ENCODE assay signal across 7 mouse cellular contexts in genomic region chr16:4267857-4268666, GRCm38 (mm10). TPM values are rescaled to one million over a fixed set of nuclear protein-coding genes. Genes with fewer than 3 reads are reported as not detected.
DNase-seq lines count a peak whose midpoint lies in the region; ATAC-seq and TF ChIP-seq lines count a peak whose summit lies in the region.

No protein-coding gene starts in this region.

- peak; percentile 83 for ATAC-seq in embryonic facial prominence, embryonic 11.5 days (replicated peaks; ENCODE audit: insufficient number of reproducible peaks, low FRiP score, low TSS enrichment, low read depth)
- peak; percentile 56; the same call in 1 of the 2 replicates for ATAC-seq in limb, embryonic 15.5 days (ENCODE audit: insufficient number of reproducible peaks, low FRiP score, low TSS enrichment, low read depth)
- ATAC-seq in midbrain, postnatal 0 days (ENCODE audit: low FRiP score) = peak; percentile 49

- H3K4me1 ChIP-seq in embryonic facial prominence, embryonic 11.5 days (ENCODE audit: control insufficient read depth, insufficient read depth, low read length) = no peaks in the 10 kb centered on the region
- peaks cover 3% of the 10 kb centered on the region for H3K4me1 ChIP-seq in heart, adult 2 months (ENCODE audit: control insufficient read depth, insufficient read depth, low read length)
- no peaks in the 10 kb centered on the region for H3K4me1 ChIP-seq in kidney, adult 2 months (ENCODE audit: control insufficient read depth, insufficient read depth, low read length)
- peaks cover 32% of the 10 kb centered on the region for H3K4me1 ChIP-seq in limb, embryonic 15.5 days
- no peaks in the 10 kb centered on the region for H3K4me1 ChIP-seq in midbrain, postnatal 0 days (ENCODE audit: insufficient read depth, low read length)

- peak overlapping the region; percentile 64 for H3K4me2 ChIP-seq in embryonic facial prominence, embryonic 11.5 days (ENCODE audit: low read depth, low read length)
- H3K4me2 ChIP-seq in limb, embryonic 15.5 days = peak overlapping the region; percentile 72
- H3K4me2 ChIP-seq in midbrain, postnatal 0 days (ENCODE audit: low read depth, low read length, poor library complexity, severe bottlenecking) = peak overlapping the region; percentile 79

- peak; percentile 100 for TF ChIP-seq CTCF in heart, adult 2 months (IDR thresholded peaks at IDR 0.05)
- TF ChIP-seq CTCF in kidney, adult 2 months (conservative IDR thresholded peaks at IDR 0.05; ENCODE audit: insufficient read depth, insufficient read length, low read depth, low read length) = peak; percentile 79
- TF ChIP-seq CTCF in midbrain, postnatal 0 days (IDR thresholded peaks at IDR 0.05) = peak; percentile 86

- DNase-seq in adrenal gland, postnatal 36 days = peak; percentile 94 to 96
- DNase-seq in embryonic facial prominence, embryonic 11.5 days (ENCODE audit: low spot score) = peak; percentile 88
- peak; percentile 88 to 91 for DNase-seq in heart, adult 2 months
- peak; percentile 87 for DNase-seq in kidney, adult 2 months
- peak; percentile 69 for DNase-seq in midbrain, postnatal 0 days (ENCODE audit: low spot score)
- peak; percentile 30 to 59 for DNase-seq in spleen, postnatal 14 days (ENCODE audit: low spot score in 2 of 2)

- TF ChIP-seq EP300 in heart, adult 2 months (IDR thresholded peaks at IDR 0.05; ENCODE audit: insufficient read depth, low read depth, low read length) = no peak

- H3K4me3 ChIP-seq in embryonic facial prominence, embryonic 11.5 days (ENCODE audit: low read depth, low read length) = peak overlapping the region; percentile 34
- H3K4me3 ChIP-seq in heart, adult 2 months = peak overlapping the region; percentile 53
- H3K4me3 ChIP-seq in kidney, adult 2 months (ENCODE audit: insufficient read depth, low read depth, low read length) = peak overlapping the region; percentile 57
- H3K4me3 ChIP-seq in limb, embryonic 15.5 days = peak overlapping the region; percentile 38
- H3K4me3 ChIP-seq in midbrain, postnatal 0 days (ENCODE audit: low read depth, low read length) = peak overlapping the region; percentile 34

- H3K9ac ChIP-seq in embryonic facial prominence, embryonic 11.5 days (replicated peaks; ENCODE audit: low read length) = peak overlapping the region; percentile 61
- peak overlapping the region; percentile 74 for H3K9ac ChIP-seq in heart, adult 2 months (ENCODE audit: low read depth, low read length)
- H3K9ac ChIP-seq in limb, embryonic 15.5 days = peak overlapping the region; percentile 26; the same call in 1 of the 2 replicates
- peak overlapping the region; percentile 47 for H3K9ac ChIP-seq in midbrain, postnatal 0 days (replicated peaks; ENCODE audit: low read length, poor library complexity, severe bottlenecking)

- no peaks in the 10 kb centered on the region for H3K79me2 ChIP-seq in heart, adult 2 months (replicated peaks; ENCODE audit: control insufficient read depth, insufficient read depth, low read length)

- intact Hi-C loops in heart, adult 2 months (cut with DNase I) = loop anchor here (5.0 kb wide), 2 partner anchors 56 to 191 kb away; partner anchors contain the start of genes Crebbp and Trap1

- H3K27ac ChIP-seq in embryonic facial prominence, embryonic 11.5 days (replicated peaks; ENCODE audit: low read depth, low read length) = no peak overlapping the region
- H3K27ac ChIP-seq in heart, adult 2 months = peak overlapping the region; percentile 61
- H3K27ac ChIP-seq in kidney, adult 2 months (ENCODE audit: insufficient read depth, low read depth, low read length) = no peak overlapping the region
- H3K27ac ChIP-seq in limb, embryonic 15.5 days = no peak overlapping the region
- H3K27ac ChIP-seq in midbrain, postnatal 0 days (ENCODE audit: low read depth, low read length) = no peak overlapping the region

- WGBS in embryonic facial prominence, embryonic 11.5 days = 6% methylated on average over 40 of the region's 40 CpGs
- 9% methylated on average over 40 of the region's 40 CpGs for WGBS in heart, adult 2 months
- 9% methylated on average over 40 of the region's 40 CpGs for WGBS in kidney, adult 2 months
- WGBS in limb, embryonic 15.5 days = 6% methylated on average over 40 of the region's 40 CpGs
- WGBS in midbrain, postnatal 0 days = 8% methylated on average over 40 of the region's 40 CpGs

- no peaks in the 10 kb centered on the region for H3K9me3 ChIP-seq in embryonic facial prominence, embryonic 11.5 days (replicated peaks; ENCODE audit: control insufficient read depth, low read length)
- no peaks in the 10 kb centered on the region for H3K9me3 ChIP-seq in limb, embryonic 15.5 days
- H3K9me3 ChIP-seq in midbrain, postnatal 0 days (ENCODE audit: low read length) = no peaks in the 10 kb centered on the region

- TF ChIP-seq POLR2A in heart, adult 2 months (IDR thresholded peaks at IDR 0.05; ENCODE audit: insufficient read depth, low read depth, low read length) = no peak
- no peak for TF ChIP-seq POLR2A in kidney, adult 2 months (IDR thresholded peaks at IDR 0.05; ENCODE audit: low read depth, low read length)

- no peaks in the 10 kb centered on the region for H3K36me3 ChIP-seq in embryonic facial prominence, embryonic 11.5 days (replicated peaks; ENCODE audit: control insufficient read depth, insufficient read depth, low read depth, low read length)
- H3K36me3 ChIP-seq in heart, adult 2 months (ENCODE audit: control insufficient read depth, insufficient read depth, low read length) = no peaks in the 10 kb centered on the region
- no peaks in the 10 kb centered on the region for H3K36me3 ChIP-seq in kidney, adult 2 months (ENCODE audit: control insufficient read depth, insufficient read depth, low read length)
- no peaks in the 10 kb centered on the region for H3K36me3 ChIP-seq in limb, embryonic 15.5 days
- H3K36me3 ChIP-seq in midbrain, postnatal 0 days (ENCODE audit: insufficient read depth, low read length) = no peaks in the 10 kb centered on the region

- H3K27me3 ChIP-seq in embryonic facial prominence, embryonic 11.5 days (ENCODE audit: control insufficient read depth, insufficient read depth, low read length) = no peaks in the 10 kb centered on the region
- no peaks in the 10 kb centered on the region for H3K27me3 ChIP-seq in heart, adult 2 months (ENCODE audit: control insufficient read depth, insufficient read depth, low read length)
- H3K27me3 ChIP-seq in kidney, adult 2 months (replicated peaks; ENCODE audit: control insufficient read depth, insufficient read depth, low read length) = no peaks in the 10 kb centered on the region
- H3K27me3 ChIP-seq in limb, embryonic 15.5 days = no peaks in the 10 kb centered on the region
- H3K27me3 ChIP-seq in midbrain, postnatal 0 days (ENCODE audit: insufficient read depth, low read length) = no peaks in the 10 kb centered on the region

RNA-seq across cellular contexts. Expression of gene Crebbp, which starts 54.3 kb away (rescaled TPM):
- 10 to 100 TPM; 56.4 to 60.5 TPM for total RNA-seq in adrenal gland, postnatal 36 days (2021)
- 32.1 and 32.4 TPM in 2 replicates for polyA plus RNA-seq in embryonic facial prominence, embryonic 11.5 days (2014; fragmentation: Nextera tagmentation; extraction: Ambion mirVana)
- 10 to 100 TPM; 34.8 to 39.5 TPM for total RNA-seq in heart, adult 2 months (2021)
- polyA plus RNA-seq in heart, adult 2 months (2012; rRNA removed) = 15.1 and 17.2 TPM in 2 replicates
- polyA plus RNA-seq in kidney, adult 2 months (2012; rRNA removed) = 21.6 and 27.1 TPM in 2 replicates
- 31.3 and 35.9 TPM in 2 replicates for polyA plus RNA-seq in limb, embryonic 15.5 days (2015; fragmentation: Nextera tagmentation; extraction: Ambion mirVana)
- 61.0 and 66.2 TPM in 2 replicates for total RNA-seq in midbrain, postnatal 0 days (2014; rRNA removed)
- polyA plus RNA-seq in midbrain, postnatal 0 days (2015; fragmentation: Nextera tagmentation; extraction: Ambion mirVana) = 25.2 and 29.3 TPM in 2 replicates

Comparison
In these comparisons a context has a peak if more than half of its experiments do, and no peak if none do; other contexts are left out.
1. DNase-seq: peak in every context shown above with its lines; median percentile 95 in adrenal gland, postnatal 36 days; 90 in heart, adult 2 months; 88 in embryonic facial prominence, embryonic 11.5 days; 87 in kidney, adult 2 months; 69 in midbrain, postnatal 0 days; 44 in spleen, postnatal 14 days.